Mouse (Mus musculus) embryo, embryonic 10 days (tissue): Measurements from ENCODE around the gene Gm21891.
"Not testable (repeated sequence)": the region's sequence is repeated elsewhere in the genome, so short reads cannot be mapped to it uniquely, and the experiment has no call there.

Experiments used
- DNase-seq: peaks from one replicate; pipeline ENCODE4 v3.0.0-alpha.2; 2015; ENCODE audit warnings: low spot score

The Gm21891 gene

DNA sequence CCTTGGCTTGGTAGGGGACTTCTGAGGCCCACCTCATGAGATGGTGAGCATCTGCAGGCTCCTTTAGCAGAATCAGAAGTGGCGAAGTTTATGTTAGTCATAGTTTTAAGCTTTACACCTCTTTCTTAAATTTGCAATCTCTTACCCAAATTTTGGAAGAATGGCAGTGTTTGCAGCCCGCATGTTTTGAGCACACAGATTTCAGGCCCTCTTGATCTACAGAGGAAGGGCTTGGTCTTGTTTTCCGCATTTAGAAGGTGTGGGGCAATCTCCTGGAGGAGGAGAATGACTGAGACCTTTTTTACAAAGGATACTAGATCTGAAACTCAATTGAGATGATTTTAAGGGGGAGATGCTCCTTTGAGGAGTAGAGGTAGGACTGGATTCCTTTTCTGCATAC, at the start of gene Gm21891:
Gene Gm21891, minus strand, starts transcription at position 101 of the 400 bp plus-strand sequence.
- not testable (repeated sequence) for DNase-seq

DNA sequence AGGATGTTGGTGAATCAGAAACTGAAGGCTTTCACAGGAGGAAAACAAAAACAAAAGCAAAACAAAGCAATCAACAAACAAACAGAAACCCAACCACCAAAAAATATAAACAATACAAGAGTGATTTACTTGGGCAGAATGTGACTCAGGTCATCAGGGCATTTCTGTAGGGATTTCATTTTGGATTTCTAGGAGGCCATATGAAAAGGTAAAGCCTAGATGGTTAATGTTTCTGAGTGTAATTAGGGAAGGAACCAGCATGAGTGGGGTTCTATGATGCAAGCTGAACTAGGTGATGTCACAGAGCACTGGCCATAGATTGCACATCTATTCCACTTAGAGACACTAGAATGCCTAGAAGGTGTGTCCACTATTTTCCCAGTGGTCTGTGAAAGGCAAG, 28.4 kb upstream of the Gm21891 start, which contains the start of gene Gm21425:
Gene Gm21425, plus strand, starts transcription at position 301 of the 400 bp plus-strand sequence.
- DNase-seq, result not testable (repeated sequence)
